Mouse (Mus musculus) stomach, embryonic 15.5 days (tissue): ENCODE results near the gene Ubqlnl. TPM values are rescaled to one million over a fixed set of nuclear protein-coding genes. Genes with fewer than 3 reads are reported as not detected.

Experiments
- ATAC-seq: fragments of 200-750 bp; cut with Nextera tagmentation; 2 replicates; pipeline ENCODE4 v1.8.0; 2017; ENCODE audit warnings: low read depth, moderate number of reproducible peaks, moderate TSS enrichment; ENCODE audit not compliant: insufficient read depth, low FRiP score
- H3K27ac ChIP-seq: fragments of 300-500 bp; sonication (generic); 2 replicates; pipeline ENCODE4 v1.5.1; 2015; ENCODE audit warnings: mild to moderate bottlenecking, inconsistent platforms
- H3K27me3 ChIP-seq: fragments of 300-500 bp; sonication (generic); replicated peaks from 2 replicates; pipeline ENCODE4 v1.6.1; 2015; ENCODE audit warnings: inconsistent platforms
- H3K36me3 ChIP-seq: fragments of 300-500 bp; sonication (generic); 2 replicates; pipeline ENCODE4 v1.6.1; 2015; ENCODE audit warnings: inconsistent platforms
- H3K4me1 ChIP-seq: fragments of 300-500 bp; sonication (generic); 2 replicates; pipeline ENCODE4 v1.6.1; 2015; ENCODE audit warnings: inconsistent platforms
- H3K4me2 ChIP-seq: fragments of 300-500 bp; sonication (generic); 2 replicates; pipeline ENCODE4 v1.6.1; 2015; ENCODE audit warnings: mild to moderate bottlenecking, inconsistent platforms
- H3K4me3 ChIP-seq: fragments of 300-500 bp; sonication (generic); replicated peaks from 2 replicates; pipeline ENCODE4 v1.5.1; 2015; ENCODE audit warnings: inconsistent platforms
- H3K9ac ChIP-seq: fragments of 300-500 bp; sonication (generic); 2 replicates; pipeline ENCODE4 v1.6.1; 2015; ENCODE audit warnings: inconsistent platforms
- H3K9me3 ChIP-seq: fragments of 300-500 bp; sonication (generic); 2 replicates; pipeline ENCODE4 v1.6.1; 2016; ENCODE audit warnings: inconsistent platforms
- WGBS: fragments of 180-500 bp; shearing (Covaris S2); methylation state at CpG from one replicate; pipeline ENCODE4 v1.1.7; 2015; 5-methylcytosine and 5-hydroxymethylcytosine counted together
- polyA plus RNA-seq: library from polyadenylated mRNA; unstranded; fragments of >200 nt; fragmentation: Nextera tagmentation; extraction: Ambion mirVana; gene quantifications from 2 replicates; pipeline ENCODE4 v1.2.1, GENCODE M21; 2015

Ubqlnl gene
- not detected in 2 replicates for polyA plus RNA-seq

DNA sequence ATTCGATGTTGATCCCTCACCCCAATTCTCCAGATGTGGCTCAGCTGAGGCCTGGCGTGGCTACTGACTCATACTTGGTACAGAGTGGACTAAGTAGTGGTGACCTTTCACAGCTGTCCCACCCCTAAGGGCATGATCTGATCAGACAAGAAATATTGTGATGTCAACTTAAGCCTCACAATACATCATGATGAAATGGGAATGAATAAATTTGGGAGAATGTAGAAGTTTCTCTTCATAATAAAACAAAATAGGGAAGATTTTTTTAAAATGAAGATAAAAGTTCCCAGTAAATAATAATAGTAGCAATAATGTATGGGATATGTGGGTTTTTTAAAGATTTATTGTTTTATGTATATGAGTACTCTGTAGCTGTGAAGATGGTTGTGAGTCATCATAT is at the start of gene Ubqlnl:
Gene Ubqlnl (minus strand): TSS at position 101 of the 400 bp plus-strand sequence.
- Histone ChIP-seq H3K27me3 (no peaks in the 10 kb centered on the region), H3K4me3 (no peak within 1 kb of the TSS), H3K36me3 (no peaks in the 10 kb centered on the region), H3K27ac (no peak within 1 kb of the TSS), H3K4me1 (no peaks in the 10 kb centered on the region), H3K9me3 (no peaks in the 10 kb centered on the region), H3K4me2 (no peak within 1 kb of the TSS), H3K9ac (no peak within 1 kb of the TSS)
- no peak for ATAC-seq
- 81% methylated on average over 2 of the region's 2 CpGs for WGBS

DNA sequence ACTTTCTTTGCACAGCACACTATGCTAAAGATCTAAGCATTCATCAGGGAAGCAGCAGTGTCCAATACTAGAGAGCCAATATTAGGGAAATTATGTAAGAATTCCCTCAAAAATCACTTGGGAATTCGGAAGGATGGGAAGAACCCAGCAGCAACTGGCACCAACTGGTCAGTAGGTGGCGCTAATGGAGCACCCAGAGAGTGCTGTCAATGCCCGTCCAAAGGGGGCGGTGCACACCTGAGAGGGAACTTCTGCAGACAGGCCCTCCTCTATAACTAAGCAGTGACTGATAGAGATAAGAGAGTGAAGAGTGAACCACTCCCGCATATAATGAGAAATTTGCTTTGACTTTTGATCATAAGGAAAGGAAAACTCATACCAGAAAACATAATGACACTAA is 49.5 kb upstream of the Ubqlnl start:
- Histone ChIP-seq H3K27ac (no peak overlapping the region), H3K4me1 (no peaks in the 10 kb centered on the region), H3K4me2 (no peak overlapping the region), H3K27me3 (no peaks in the 10 kb centered on the region), H3K4me3 (no peak overlapping the region), H3K36me3 (no peaks in the 10 kb centered on the region), H3K9ac (no peak overlapping the region), H3K9me3 (no peaks in the 10 kb centered on the region)
- ATAC-seq, result peak; percentile 71; the same call in 1 of the 2 replicates
- 4% methylated on average over 5 of the region's 5 CpGs for WGBS

DNA sequence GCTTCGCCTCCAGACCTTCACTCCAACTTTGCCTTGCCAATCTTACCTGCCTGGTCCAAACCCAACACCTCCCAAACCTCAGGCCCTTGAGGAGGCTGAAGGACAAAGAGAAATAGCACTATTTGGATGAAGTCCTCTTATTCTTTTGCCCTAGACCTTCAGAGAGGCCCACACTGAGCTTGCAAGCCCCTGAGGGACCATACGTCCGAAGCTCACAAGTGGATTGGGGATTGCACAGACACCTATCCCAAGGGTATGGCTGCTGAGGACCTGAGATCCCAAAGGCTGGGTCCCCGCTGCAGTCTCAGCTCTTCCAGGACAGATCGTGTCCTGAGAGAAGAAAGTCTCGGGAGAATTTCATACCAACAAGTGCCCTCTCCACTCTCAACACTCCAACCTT is 45.5 kb upstream of the Ubqlnl start, which contains the start of gene Olfr649:
Gene Olfr649 (minus strand): TSS at position 101 of the 400 bp plus-strand sequence.
- ATAC-seq, result no peak
- no peaks in the 10 kb centered on the region for H3K9me3 ChIP-seq
- H3K4me3 ChIP-seq, result no peak within 1 kb of the TSS
- H3K9ac ChIP-seq, result no peak within 1 kb of the TSS
- H3K27ac ChIP-seq, result no peak within 1 kb of the TSS
- H3K4me1 ChIP-seq, result no peaks in the 10 kb centered on the region
- no peak within 1 kb of the TSS for H3K4me2 ChIP-seq
- H3K36me3 ChIP-seq, result no peaks in the 10 kb centered on the region
- 79% methylated on average over 6 of the region's 6 CpGs for WGBS
- H3K27me3 ChIP-seq, result no peaks in the 10 kb centered on the region

DNA sequence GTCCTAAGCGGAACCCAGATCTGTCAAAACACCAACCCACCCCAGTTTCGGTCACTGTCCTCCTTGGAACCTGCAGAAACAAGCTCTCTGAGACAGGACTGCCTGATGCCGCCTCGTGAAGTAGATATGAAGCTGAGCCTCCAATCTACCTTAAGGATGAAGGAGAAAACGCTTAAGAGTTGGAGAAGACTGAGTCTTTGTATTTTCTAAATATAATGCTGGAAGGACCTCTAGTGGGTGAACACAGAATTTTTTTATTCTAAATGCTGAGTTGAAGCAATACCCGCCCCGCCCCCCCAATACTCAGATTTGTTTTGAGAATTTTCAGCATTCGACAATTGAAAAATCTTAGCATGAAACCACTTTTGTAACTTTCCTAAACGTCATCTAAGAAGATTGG is 40.9 kb upstream of the Ubqlnl start:
- Histone ChIP-seq H3K36me3 (no peaks in the 10 kb centered on the region), H3K4me3 (no peak overlapping the region), H3K27ac (no peak overlapping the region), H3K9me3 (no peaks in the 10 kb centered on the region), H3K4me1 (no peaks in the 10 kb centered on the region), H3K9ac (no peak overlapping the region), H3K4me2 (no peak overlapping the region), H3K27me3 (no peaks in the 10 kb centered on the region)
- no peak for ATAC-seq
- 60% methylated on average over 9 of the region's 9 CpGs for WGBS

DNA sequence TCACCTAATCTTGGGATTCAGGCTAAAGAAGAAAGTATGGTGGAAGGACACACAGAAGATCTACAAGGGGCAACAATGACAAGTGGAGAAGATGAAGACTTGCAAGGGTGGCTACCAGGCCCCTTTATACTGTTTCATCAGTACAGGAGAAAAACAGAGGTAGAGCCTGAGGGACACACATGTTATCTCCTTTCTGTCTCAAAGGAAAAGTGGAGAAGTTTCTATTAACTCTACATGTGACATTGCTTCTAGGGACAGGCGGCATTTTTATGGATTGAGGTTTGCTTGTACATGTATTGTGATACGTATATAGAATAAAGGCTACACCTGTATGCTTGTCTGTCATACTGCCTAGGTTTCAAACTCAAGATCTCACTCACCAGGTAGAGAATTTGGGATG is 32.9 kb upstream of the Ubqlnl start, which contains the start of gene Olfr648:
Gene Olfr648 (minus strand): TSS at position 101 of the 400 bp plus-strand sequence.
- H3K9me3 ChIP-seq, result no peaks in the 10 kb centered on the region
- no peak within 1 kb of the TSS for H3K4me2 ChIP-seq
- WGBS, result 80% methylated on average over 2 of the region's 2 CpGs
- no peaks in the 10 kb centered on the region for H3K4me1 ChIP-seq
- no peaks in the 10 kb centered on the region for H3K36me3 ChIP-seq
- H3K27me3 ChIP-seq, result no peaks in the 10 kb centered on the region
- no peak within 1 kb of the TSS for H3K4me3 ChIP-seq
- no peak for ATAC-seq
- H3K27ac ChIP-seq, result no peak within 1 kb of the TSS
- no peak within 1 kb of the TSS for H3K9ac ChIP-seq

DNA sequence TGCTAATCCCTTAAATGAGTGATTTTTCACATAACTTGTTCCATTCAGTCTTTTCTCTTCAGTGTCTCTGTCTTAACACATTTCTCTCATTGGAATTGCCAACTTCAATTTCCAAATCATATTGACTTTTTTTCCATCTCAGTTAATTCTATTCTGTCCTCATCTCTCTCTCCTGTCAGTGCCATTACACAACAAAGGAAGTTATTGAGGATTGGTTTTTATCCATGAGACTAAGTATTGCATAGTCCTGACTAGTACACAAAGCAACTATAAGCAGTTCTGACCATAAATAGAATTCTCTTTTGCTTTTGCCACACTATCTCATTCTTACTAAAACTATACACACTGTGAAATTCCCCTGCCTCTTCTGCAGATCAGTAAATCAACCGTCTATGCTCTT is 28.7 kb upstream of the Ubqlnl start:
- Histone ChIP-seq H3K9me3 (no peaks in the 10 kb centered on the region), H3K4me1 (no peaks in the 10 kb centered on the region), H3K4me3 (no peak overlapping the region), H3K9ac (no peak overlapping the region), H3K27ac (no peak overlapping the region), H3K27me3 (no peaks in the 10 kb centered on the region), H3K36me3 (no peaks in the 10 kb centered on the region), H3K4me2 (no peak overlapping the region)
- 84% methylated on average over 1 of the region's 1 CpGs for WGBS
- ATAC-seq, result no peak

DNA sequence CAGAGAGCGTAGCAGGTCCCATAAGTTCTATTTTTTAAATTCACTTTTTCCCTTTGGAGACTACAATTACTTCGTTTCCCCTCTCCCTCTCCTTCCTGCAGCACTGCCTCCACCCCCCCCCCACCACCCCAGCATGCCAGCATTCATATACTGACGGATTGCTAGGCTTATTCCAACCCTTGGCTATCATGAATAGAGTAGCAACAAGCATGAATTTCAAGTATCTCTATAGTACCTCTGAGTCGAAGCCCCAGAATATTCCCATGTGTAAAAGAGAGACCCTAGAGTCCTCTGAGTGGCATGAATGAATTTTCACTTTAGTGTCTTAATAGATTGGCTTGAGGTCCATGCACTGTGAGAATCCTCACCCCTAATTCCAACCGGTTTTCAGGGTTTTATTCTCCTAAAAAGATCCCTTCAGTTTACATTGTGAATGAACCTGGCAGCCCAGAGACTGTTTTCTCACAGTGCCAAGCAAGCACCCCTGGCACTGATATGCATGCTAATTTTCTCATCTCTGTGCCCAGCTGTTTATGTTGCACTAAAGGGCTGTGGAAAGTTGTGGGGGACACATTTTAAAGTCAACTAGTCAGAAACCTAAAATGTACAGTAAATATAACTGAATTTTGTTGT is 28.2 kb upstream of the Ubqlnl start:
- Histone ChIP-seq H3K9ac (no peak overlapping the region), H3K36me3 (no peaks in the 10 kb centered on the region), H3K27ac (no peak overlapping the region), H3K4me3 (no peak overlapping the region), H3K4me1 (no peaks in the 10 kb centered on the region), H3K4me2 (no peak overlapping the region), H3K9me3 (no peaks in the 10 kb centered on the region), H3K27me3 (no peaks in the 10 kb centered on the region)
- no peak for ATAC-seq
- 73% methylated on average over 5 of the region's 5 CpGs for WGBS

DNA sequence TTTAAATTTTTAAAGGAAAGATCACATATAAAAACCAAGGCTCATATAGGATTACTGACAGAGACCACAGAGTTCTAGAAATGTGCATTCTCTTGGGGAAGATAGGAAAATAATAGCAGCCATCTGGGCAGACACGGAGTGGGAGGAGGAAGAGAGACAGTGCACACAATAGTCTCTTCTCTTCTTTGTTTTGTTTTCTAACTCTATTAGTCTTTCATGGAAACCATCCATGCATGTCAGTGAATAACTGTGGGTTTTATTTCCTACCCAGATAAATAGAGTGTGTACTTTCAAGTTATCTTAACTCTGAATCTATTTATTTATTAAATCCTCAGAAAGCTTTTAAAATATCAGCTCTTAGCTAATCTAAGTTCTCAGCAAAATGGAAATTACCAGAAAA is 24.7 kb upstream of the Ubqlnl start:
- ATAC-seq, result no peak
- no peaks in the 10 kb centered on the region for H3K9me3 ChIP-seq
- H3K27ac ChIP-seq, result no peak overlapping the region
- 50% methylated on average over 1 of the region's 1 CpGs for WGBS
- no peaks in the 10 kb centered on the region for H3K27me3 ChIP-seq
- H3K4me1 ChIP-seq, result no peaks in the 10 kb centered on the region
- no peak overlapping the region for H3K4me2 ChIP-seq
- H3K4me3 ChIP-seq, result no peak overlapping the region
- H3K36me3 ChIP-seq, result no peaks in the 10 kb centered on the region
- no peak overlapping the region for H3K9ac ChIP-seq

DNA sequence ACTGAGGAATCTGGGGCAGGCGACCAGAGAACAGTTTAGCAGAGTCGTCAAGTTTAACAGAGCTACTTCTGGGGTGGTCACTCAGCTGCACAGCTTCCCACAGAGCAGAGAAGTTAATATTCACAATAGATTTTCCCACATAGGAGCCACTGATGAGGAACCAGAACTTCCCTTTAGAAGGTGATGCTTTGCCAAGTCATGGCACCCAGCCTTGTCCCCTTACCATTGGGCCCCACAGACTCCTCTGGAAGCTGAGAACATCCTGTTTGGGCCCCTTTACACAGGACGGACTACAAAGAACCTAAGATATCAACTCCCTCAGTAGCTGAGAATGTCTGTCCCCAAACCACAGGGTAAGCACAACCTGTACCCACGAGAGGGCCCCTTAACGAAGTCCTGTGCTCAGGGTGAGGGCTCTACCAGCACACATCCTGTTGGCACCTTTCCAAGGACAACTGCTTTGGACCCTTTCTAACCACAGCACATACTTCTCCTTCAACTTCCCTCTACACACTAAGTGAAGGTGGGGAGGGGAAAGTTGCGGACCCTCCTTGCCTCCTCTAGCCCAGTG is 19.4 kb upstream of the Ubqlnl start:
- ATAC-seq, result no peak
- H3K27me3 ChIP-seq, result no peaks in the 10 kb centered on the region
- H3K4me1 ChIP-seq, result no peaks in the 10 kb centered on the region
- no peak overlapping the region for H3K4me3 ChIP-seq
- no peak overlapping the region for H3K9ac ChIP-seq
- 62% methylated on average over 6 of the region's 6 CpGs for WGBS
- H3K36me3 ChIP-seq, result no peaks in the 10 kb centered on the region
- H3K27ac ChIP-seq, result no peak overlapping the region
- H3K4me2 ChIP-seq, result no peak overlapping the region
- no peaks in the 10 kb centered on the region for H3K9me3 ChIP-seq

DNA sequence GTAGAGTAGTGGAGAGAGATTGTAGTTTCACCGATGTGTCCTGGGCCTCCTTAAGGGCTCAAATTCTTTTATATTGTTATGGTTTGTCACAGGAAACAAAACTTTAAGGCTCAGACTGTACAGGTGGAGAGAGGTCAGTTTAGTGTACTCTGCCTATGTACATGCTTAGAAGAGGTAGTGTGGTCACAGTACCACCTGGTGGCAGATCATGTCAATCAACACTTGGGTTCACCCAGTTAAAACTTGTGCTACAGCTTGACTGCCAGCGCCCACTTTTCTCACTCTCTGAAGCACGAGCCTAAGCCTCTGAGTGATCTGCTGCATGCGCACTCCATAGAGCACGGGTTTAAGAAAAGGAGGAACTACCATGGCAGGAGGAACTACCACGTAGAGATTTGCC is 16.7 kb upstream of the Ubqlnl start:
- no peaks in the 10 kb centered on the region for H3K27me3 ChIP-seq
- no peaks in the 10 kb centered on the region for H3K9me3 ChIP-seq
- no peaks in the 10 kb centered on the region for H3K4me1 ChIP-seq
- WGBS, result 70% methylated on average over 6 of the region's 6 CpGs
- no peak overlapping the region for H3K4me2 ChIP-seq
- ATAC-seq, result no peak
- H3K36me3 ChIP-seq, result no peaks in the 10 kb centered on the region
- H3K4me3 ChIP-seq, result no peak overlapping the region
- H3K9ac ChIP-seq, result no peak overlapping the region
- H3K27ac ChIP-seq, result no peak overlapping the region

DNA sequence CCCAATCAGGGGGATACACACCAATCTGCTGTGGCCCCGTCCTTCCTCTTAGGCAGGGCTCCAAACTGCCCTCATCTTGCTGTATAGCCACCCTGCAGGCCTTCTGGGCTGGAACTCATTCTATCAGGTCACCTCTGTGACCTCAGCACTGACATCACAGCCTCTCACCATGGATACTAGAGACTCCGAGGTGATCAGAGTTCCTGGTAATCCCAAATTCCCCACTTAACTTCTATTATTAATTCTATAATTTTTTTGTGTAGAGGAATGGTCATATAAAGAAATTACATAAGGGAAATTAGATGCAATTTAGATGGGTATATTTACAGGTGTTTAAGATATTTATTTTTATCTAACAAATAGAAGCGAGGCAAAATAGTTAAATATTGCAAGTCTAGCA is 7.2 kb downstream of the Ubqlnl start, which contains the start of gene Ubqln3:
Gene Ubqln3 (minus strand): TSS at position 101 of the 400 bp plus-strand sequence.
- no peak within 1 kb of the TSS for H3K9ac ChIP-seq
- H3K4me3 ChIP-seq, result no peak within 1 kb of the TSS
- no peak within 1 kb of the TSS for H3K27ac ChIP-seq
- no peak within 1 kb of the TSS for H3K4me2 ChIP-seq
- ATAC-seq, result no peak
- no peaks in the 10 kb centered on the region for H3K9me3 ChIP-seq
- WGBS, result 71% methylated on average over 3 of the region's 3 CpGs
- H3K36me3 ChIP-seq, result no peaks in the 10 kb centered on the region
- H3K4me1 ChIP-seq, result no peaks in the 10 kb centered on the region
- H3K27me3 ChIP-seq, result no peaks in the 10 kb centered on the region

DNA sequence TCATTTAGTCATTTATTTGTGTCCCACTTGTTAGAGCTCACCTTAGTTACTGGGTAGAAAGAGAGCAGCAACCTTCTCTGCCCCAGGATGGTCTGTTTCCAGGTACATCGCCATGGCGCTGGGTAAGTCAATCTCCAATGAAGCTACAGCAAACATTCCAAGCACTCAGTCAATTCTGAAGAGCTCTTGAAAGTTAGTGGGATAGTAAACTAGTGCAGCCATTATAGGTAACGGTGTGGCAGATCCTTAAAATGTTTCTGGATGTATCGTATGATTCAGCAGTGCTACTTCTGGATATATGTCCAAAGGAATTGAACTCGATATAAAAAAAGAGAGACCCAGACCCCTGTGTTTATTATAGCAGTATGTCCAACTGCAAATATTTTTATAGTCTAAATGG is 13.1 kb downstream of the Ubqlnl start, which contains the start of gene Olfr643:
Gene Olfr643 (minus strand): TSS at position 101 of the 400 bp plus-strand sequence.
- no peak within 1 kb of the TSS for H3K4me3 ChIP-seq
- no peak for ATAC-seq
- 76% methylated on average over 5 of the region's 5 CpGs for whole genome bisulfite sequencing
- no peak within 1 kb of the TSS for H3K27ac ChIP-seq
- H3K27me3 ChIP-seq, result no peaks in the 10 kb centered on the region
- H3K9me3 ChIP-seq, result no peaks in the 10 kb centered on the region
- no peak within 1 kb of the TSS for H3K4me2 ChIP-seq
- no peaks in the 10 kb centered on the region for H3K4me1 ChIP-seq
- no peaks in the 10 kb centered on the region for H3K36me3 ChIP-seq
- H3K9ac ChIP-seq, result no peak within 1 kb of the TSS
